Mouse (Mus musculus): ENCODE measurements around the gene Amdhd2. TPM values are rescaled to one million over a fixed set of nuclear protein-coding genes. Genes with fewer than 3 reads are reported as not detected.

Gene Amdhd2
- polyA plus RNA-seq, 1 experiment from 2014 or later, result 20.9 TPM

GRCm38 (mm10) chr17:24206451-24207351 is 43.1 kb upstream of the Amdhd2 start:
- no peaks in the 10 kb centered on the region for H3K9me3 ChIP-seq (replicated peaks)
- ATAC-seq, result peak; percentile 42
- H3K27me3 ChIP-seq (replicated peaks), result peaks cover 30% of the 10 kb centered on the region
- H3K4me2 ChIP-seq, result peak overlapping the region; percentile 100
- 3% methylated on average over 62 of the region's 62 CpGs for WGBS (ENCODE audit: insufficient replicate concordance)
- peak overlapping the region; percentile 77 for H3K4me3 ChIP-seq
- H3K9ac ChIP-seq, result peak overlapping the region; percentile 88
- H3K4me1 ChIP-seq, result peaks cover 97% of the 10 kb centered on the region
- H3K27ac ChIP-seq, result peak overlapping the region; percentile 98
- H3K36me3 ChIP-seq, result peaks cover 7% of the 10 kb centered on the region

GRCm38 (mm10) chr17:24205908-24206361 is 42.4 kb upstream of the Amdhd2 start:
- Histone ChIP-seq H3K4me1 (peaks cover 97% of the 10 kb centered on the region), H3K27ac (peak overlapping the region; percentile 98), H3K9ac (peak overlapping the region; percentile 88), H3K4me2 (peak overlapping the region; percentile 100), H3K9me3 (replicated peaks) (no peaks in the 10 kb centered on the region), H3K36me3 (peaks cover 12% of the 10 kb centered on the region), H3K27me3 (replicated peaks) (peaks cover 22% of the 10 kb centered on the region), H3K4me3 (peak overlapping the region; percentile 77)
- 4% methylated on average over 15 of the region's 15 CpGs for WGBS (ENCODE audit: insufficient replicate concordance)
- ATAC-seq, result peak; percentile 0

GRCm38 (mm10) chr17:24205284-24205888 is 41.8 kb upstream of the Amdhd2 start, which contains the start of gene Tbc1d24:
Tbc1d24 (minus strand) TSS chr17:24205562.
- Histone ChIP-seq H3K36me3 (peaks cover 18% of the 10 kb centered on the region), H3K9me3 (replicated peaks) (no peaks in the 10 kb centered on the region), H3K27ac (peak within 1 kb of the TSS; percentile 98), H3K9ac (peak within 1 kb of the TSS; percentile 88), H3K4me1 (peaks cover 97% of the 10 kb centered on the region), H3K27me3 (replicated peaks) (peaks cover 17% of the 10 kb centered on the region), H3K4me3 (peak within 1 kb of the TSS; percentile 77), H3K4me2 (peak within 1 kb of the TSS; percentile 100)
- peak; percentile 49 for ATAC-seq
- under 1% methylated on average over 65 of the region's 65 CpGs for WGBS (ENCODE audit: insufficient replicate concordance)

GRCm38 (mm10) chr17:24204846-24205245 is 41.3 kb upstream of the Amdhd2 start:
- Histone ChIP-seq H3K9me3 (replicated peaks) (no peaks in the 10 kb centered on the region), H3K36me3 (peaks cover 22% of the 10 kb centered on the region), H3K9ac (peak overlapping the region; percentile 88), H3K27ac (peak overlapping the region; percentile 98), H3K27me3 (replicated peaks) (peaks cover 11% of the 10 kb centered on the region), H3K4me2 (peak overlapping the region; percentile 100), H3K4me3 (peak overlapping the region; percentile 77), H3K4me1 (peaks cover 97% of the 10 kb centered on the region)
- 7% methylated on average over 7 of the region's 7 CpGs for WGBS (ENCODE audit: insufficient replicate concordance)
- no peak for ATAC-seq

GRCm38 (mm10) chr17:24203611-24204534 is 40.3 kb upstream of the Amdhd2 start:
- ATAC-seq, result no peak
- H3K27me3 ChIP-seq (replicated peaks), result peaks cover 10% of the 10 kb centered on the region
- peak overlapping the region; percentile 98 for H3K27ac ChIP-seq
- H3K36me3 ChIP-seq, result peaks cover 22% of the 10 kb centered on the region
- H3K4me1 ChIP-seq, result peaks cover 97% of the 10 kb centered on the region
- peak overlapping the region; percentile 88 for H3K9ac ChIP-seq
- peak overlapping the region; percentile 77 for H3K4me3 ChIP-seq
- peak overlapping the region; percentile 100 for H3K4me2 ChIP-seq
- no peaks in the 10 kb centered on the region for H3K9me3 ChIP-seq (replicated peaks)
- WGBS (ENCODE audit: insufficient replicate concordance), result 26% methylated on average over 3 of the region's 3 CpGs

- H3K27ac ChIP-seq, result peak overlapping the region; percentile 98
- H3K4me3 ChIP-seq, result peak overlapping the region; percentile 77
- no peaks in the 10 kb centered on the region for H3K9me3 ChIP-seq (replicated peaks)
- peak overlapping the region; percentile 100 for H3K4me2 ChIP-seq
- peaks cover 97% of the 10 kb centered on the region for H3K4me1 ChIP-seq
- peaks cover 22% of the 10 kb centered on the region for H3K36me3 ChIP-seq
- H3K9ac ChIP-seq, result peak overlapping the region; percentile 88
- peaks cover 10% of the 10 kb centered on the region for H3K27me3 ChIP-seq (replicated peaks)
- peak; percentile 77 for ATAC-seq
- 12% methylated on average over 4 of the region's 4 CpGs for WGBS (ENCODE audit: insufficient replicate concordance)
Measured at GRCm38 (mm10) chr17:24203068-24203467, 39.5 kb upstream of the Amdhd2 start.

- Histone ChIP-seq H3K4me2 (peak overlapping the region; percentile 100), H3K4me1 (peaks cover 97% of the 10 kb centered on the region)
- ATAC-seq, result no peak
Measured at GRCm38 (mm10) chr17:24201092-24201491, 37.5 kb upstream of the Amdhd2 start.

GRCm38 (mm10) chr17:24199741-24200140 is 36.2 kb upstream of the Amdhd2 start:
- Histone ChIP-seq H3K4me1 (peaks cover 100% of the 10 kb centered on the region), H3K9ac (peak overlapping the region; percentile 65), H3K9me3 (replicated peaks) (no peaks in the 10 kb centered on the region), H3K4me2 (peak overlapping the region; percentile 100), H3K27me3 (replicated peaks) (no peaks in the 10 kb centered on the region), H3K36me3 (peaks cover 44% of the 10 kb centered on the region), H3K4me3 (peak overlapping the region; percentile 38; the same call in 1 of the 2 replicates), H3K27ac (peak overlapping the region; percentile 98)
- 31% methylated on average over 4 of the region's 4 CpGs for WGBS (ENCODE audit: insufficient replicate concordance)
- peak; percentile 10; the same call in 1 of the 2 replicates for ATAC-seq

More at GRCm38 (mm10) chr17:24201092-24201491, 37.5 kb upstream of the Amdhd2 start:
- no peak overlapping the region for H3K4me3 ChIP-seq
- H3K36me3 ChIP-seq, result peaks cover 32% of the 10 kb centered on the region
- 72% methylated on average over 4 of the region's 4 CpGs for WGBS (ENCODE audit: insufficient replicate concordance)
- H3K27ac ChIP-seq, result peak overlapping the region; percentile 98
- H3K9me3 ChIP-seq (replicated peaks), result no peaks in the 10 kb centered on the region
- H3K27me3 ChIP-seq (replicated peaks), result no peaks in the 10 kb centered on the region
- H3K9ac ChIP-seq, result peak overlapping the region; percentile 74

GRCm38 (mm10) chr17:24199252-24199651 is 35.7 kb upstream of the Amdhd2 start:
- Histone ChIP-seq H3K9me3 (replicated peaks) (no peaks in the 10 kb centered on the region), H3K4me1 (peaks cover 100% of the 10 kb centered on the region), H3K4me3 (peak overlapping the region; percentile 38), H3K27me3 (replicated peaks) (no peaks in the 10 kb centered on the region), H3K9ac (peak overlapping the region; percentile 65), H3K4me2 (peak overlapping the region; percentile 100), H3K36me3 (peaks cover 47% of the 10 kb centered on the region), H3K27ac (peak overlapping the region; percentile 98)
- peak; percentile 65 for ATAC-seq
- 34% methylated on average over 4 of the region's 4 CpGs for WGBS (ENCODE audit: insufficient replicate concordance)

GRCm38 (mm10) chr17:24197032-24197824 is 33.7 kb upstream of the Amdhd2 start:
- H3K4me1 ChIP-seq, result peaks cover 100% of the 10 kb centered on the region
- no peaks in the 10 kb centered on the region for H3K27me3 ChIP-seq (replicated peaks)
- peak overlapping the region; percentile 100 for H3K4me2 ChIP-seq
- WGBS (ENCODE audit: insufficient replicate concordance), result 41% methylated on average over 15 of the region's 15 CpGs
- no peak overlapping the region for H3K4me3 ChIP-seq
- H3K9me3 ChIP-seq (replicated peaks), result no peaks in the 10 kb centered on the region
- peak; percentile 48 for ATAC-seq
- peak overlapping the region; percentile 98 for H3K27ac ChIP-seq
- H3K9ac ChIP-seq, result peak overlapping the region; percentile 9; the same call in 1 of the 2 replicates
- H3K36me3 ChIP-seq, result peaks cover 58% of the 10 kb centered on the region

Data from liver, embryonic 12.5 days (tissue).